Mouse (Mus musculus) layer of hippocampus, adult 9-11 months (tissue): ENCODE data around the gene Ribc2.

Experiments
- DNase-seq: peaks from one replicate; pipeline ENCODE4 v3.0.0; 2022

Gene Ribc2

DNA sequence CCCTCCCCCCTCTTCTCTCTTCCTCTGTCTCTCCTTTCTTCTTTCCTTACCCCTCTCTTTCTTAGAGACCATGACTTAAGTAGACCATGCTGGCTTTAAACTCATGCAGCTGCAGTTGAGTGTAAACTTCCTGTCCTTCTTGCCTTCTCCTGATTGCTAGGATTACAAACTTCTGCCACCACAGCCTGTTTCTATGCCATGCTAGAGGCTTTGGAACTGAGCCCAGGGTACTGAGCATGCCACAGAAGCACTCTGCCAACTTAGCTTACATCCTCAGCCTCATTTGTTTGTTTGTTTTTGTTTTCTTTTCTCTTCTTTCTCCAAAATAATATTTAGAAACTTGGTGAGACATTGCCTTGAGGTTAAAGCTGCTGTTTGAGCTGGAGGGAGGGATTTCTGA, 48.5 kb downstream of the Ribc2 start:
- no peak for DNase-seq

DNA sequence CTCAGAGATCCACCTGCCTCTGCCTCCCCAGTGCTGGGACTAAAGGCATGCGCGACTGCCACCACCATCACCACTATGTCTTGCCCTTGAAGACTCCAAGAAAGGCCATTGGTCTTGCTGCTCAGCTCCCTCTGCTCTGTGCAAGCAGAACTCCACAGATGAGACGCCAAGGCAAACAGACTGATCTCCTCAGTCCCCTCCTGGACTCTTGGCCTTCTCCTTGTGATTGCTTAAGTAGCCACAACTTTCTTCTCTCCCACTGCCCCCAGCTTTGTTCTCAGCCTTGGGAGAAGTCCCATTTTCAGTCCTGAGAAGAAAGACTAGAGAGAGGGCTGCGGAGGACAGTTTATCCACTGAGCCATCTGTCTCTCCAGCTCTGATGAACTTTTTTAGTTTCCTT, 50.2 kb downstream of the Ribc2 start:
- DNase-seq, result no peak

DNA sequence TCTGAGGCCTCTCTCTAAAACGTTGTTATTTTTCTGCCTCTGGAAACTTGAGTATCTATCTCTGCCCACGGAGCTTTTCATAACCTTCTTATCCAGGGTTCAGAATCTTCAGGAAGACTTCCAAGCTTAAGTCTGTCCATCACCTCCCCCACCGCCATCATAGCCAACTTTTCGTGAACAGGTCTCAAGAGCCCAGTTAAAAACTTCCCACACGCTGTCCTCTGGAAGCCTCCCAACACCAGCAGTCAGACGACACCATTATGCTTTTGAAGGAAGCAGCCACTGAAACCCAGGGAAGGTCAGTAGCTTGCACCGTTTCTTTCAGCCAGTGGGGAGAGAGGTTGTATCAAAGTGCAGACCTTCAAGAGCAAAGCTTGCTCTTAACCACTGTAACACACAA, 55.0 kb downstream of the Ribc2 start:
- no peak for DNase-seq

DNA sequence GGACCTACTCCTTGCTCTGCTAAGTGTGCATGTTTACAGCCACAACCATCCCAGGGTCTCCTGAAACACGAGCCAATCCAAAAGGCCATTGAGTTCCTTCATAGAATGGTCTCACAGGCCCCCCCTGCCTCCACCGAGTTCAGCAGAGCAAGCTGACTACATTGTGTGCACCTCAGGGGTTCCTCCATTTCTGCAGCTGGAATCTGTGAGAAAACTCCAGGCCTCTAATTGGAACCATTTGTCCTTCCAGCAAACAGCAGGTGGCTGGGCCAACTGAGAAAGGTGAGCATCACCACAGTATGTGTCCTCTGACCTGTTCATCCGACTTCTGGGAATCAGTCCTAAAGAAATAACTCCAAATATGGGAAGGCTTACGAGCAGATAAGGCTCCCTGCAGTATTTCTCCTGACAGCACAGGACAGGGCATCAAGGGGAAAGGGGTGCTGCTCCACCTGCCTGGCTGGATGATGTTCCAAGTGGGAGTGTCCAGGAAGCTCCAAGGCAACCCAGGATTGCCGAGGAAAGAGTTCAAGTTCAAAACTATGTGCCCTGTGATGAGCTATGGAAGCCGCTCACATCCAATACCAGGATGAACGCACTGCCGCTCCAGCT, 56.4 kb downstream of the Ribc2 start:
- no peak for DNase-seq
